Mouse (Mus musculus): ENCODE measurements around the gene Kif2c. TPM values are rescaled to one million over a fixed set of nuclear protein-coding genes. Genes with fewer than 3 reads are reported as not detected.
"Not testable (repeated sequence)": the region's sequence is repeated elsewhere in the genome, so short reads cannot be mapped to it uniquely, and the experiment has no call there.

Gene Kif2c
- polyA plus RNA-seq, 1 experiment: not detected

DNA sequence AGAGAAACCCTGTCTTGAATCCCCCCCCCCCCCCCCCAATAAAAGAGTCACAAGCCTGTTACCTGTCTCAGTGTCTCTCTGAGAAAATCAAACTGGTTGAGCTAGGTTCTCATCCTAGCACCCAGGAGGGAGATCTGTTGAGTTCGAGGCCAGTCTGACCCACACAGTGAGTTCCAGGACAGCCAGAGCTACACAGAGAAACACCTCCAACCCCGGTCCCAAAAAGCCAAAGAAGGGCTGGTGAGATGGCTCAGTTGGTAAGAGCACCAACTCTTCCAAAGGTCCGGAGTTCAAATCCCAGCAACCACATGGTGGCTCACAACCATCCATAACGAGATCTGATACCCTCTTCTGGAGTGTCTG lies 20.5 kb upstream of the Kif2c start:
- Histone ChIP-seq H3K4me3 (ENCODE audit: insufficient read depth, low read depth, low read length) (no peak overlapping the region), H3K4me1 (ENCODE audit: control insufficient read depth, insufficient read depth, insufficient read length, low read length) (no peaks in the 10 kb centered on the region), H3K27ac (replicated peaks; ENCODE audit: low read depth, low read length) (no peak overlapping the region)

DNA sequence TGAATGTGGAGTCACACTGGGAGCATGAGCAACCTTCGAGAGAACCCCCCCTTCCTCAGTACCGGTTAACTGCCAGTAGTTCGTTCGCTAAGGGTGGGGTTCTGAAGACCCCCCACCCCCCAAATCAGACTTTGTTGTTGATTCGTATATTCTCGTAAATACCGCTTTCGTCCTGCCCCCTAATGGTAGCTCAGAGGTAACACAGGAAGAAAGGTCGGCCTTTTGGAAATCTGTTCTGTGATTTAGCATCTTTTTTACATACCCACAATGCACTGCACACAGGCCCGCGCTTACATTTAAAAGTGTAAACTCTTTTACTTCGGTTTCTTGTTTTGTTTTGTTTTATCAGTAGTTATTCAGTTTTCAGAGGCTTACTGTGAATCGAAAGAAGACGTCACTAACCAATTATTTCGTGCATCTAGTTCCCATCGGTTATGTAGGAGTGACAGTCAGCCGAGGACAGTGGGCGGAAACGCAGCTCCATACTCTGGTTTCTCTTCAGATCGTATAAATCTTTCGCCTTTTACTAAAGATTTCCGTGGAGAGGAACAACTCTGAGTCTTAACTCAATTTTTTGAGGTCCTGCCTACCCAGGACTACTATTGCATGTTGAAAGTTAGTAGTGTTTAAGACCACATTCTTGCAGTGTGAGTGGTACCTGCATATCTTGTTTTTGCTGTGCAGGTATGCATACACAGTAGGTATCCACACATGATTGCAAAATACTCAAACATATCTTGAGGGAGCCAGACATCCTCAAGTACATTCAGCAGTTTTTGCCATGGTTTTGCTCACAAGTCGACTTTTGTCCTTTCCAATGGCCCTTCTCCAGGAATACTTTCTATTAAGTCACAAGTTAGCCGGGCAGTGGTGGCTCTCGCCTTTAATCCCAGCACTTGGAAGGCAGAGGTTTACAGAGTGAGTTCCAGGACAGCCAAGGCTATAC lies 19.9 kb upstream of the Kif2c start:
- Histone ChIP-seq H3K4me3 (ENCODE audit: insufficient read depth, low read depth, low read length) (peak overlapping the region; percentile 52), H3K27ac (replicated peaks; ENCODE audit: low read depth, low read length) (no peak overlapping the region), H3K4me1 (ENCODE audit: control insufficient read depth, insufficient read depth, insufficient read length, low read length) (no peaks in the 10 kb centered on the region)

DNA sequence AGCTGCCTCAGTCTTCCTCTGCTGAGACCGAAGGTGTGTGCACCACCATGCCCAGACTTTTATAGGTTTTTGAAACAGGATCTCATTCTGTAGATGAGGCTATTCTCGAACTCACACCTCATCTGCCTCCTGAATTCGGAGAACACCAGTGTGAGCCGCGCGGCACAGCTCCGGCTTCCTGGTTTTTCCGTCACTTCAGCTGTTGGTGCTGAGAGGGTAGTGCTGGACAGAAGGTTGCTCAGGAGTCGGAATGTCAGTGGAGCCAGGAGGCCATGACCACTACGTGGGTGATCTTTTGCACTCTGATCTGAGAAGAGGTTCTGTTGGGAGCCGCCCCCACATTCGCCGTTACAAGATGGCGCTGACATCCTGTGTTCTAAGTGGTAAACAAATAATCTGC lies 9.4 kb upstream of the Kif2c start:
- H3K4me3 ChIP-seq (ENCODE audit: insufficient read depth, low read depth, low read length): no peak overlapping the region
- H3K27ac ChIP-seq (replicated peaks; ENCODE audit: low read depth, low read length): no peak overlapping the region
- peaks cover 2% of the 10 kb centered on the region; the same call in 1 of the 2 replicates for H3K4me1 ChIP-seq (ENCODE audit: control insufficient read depth, insufficient read depth, insufficient read length, low read length)

DNA sequence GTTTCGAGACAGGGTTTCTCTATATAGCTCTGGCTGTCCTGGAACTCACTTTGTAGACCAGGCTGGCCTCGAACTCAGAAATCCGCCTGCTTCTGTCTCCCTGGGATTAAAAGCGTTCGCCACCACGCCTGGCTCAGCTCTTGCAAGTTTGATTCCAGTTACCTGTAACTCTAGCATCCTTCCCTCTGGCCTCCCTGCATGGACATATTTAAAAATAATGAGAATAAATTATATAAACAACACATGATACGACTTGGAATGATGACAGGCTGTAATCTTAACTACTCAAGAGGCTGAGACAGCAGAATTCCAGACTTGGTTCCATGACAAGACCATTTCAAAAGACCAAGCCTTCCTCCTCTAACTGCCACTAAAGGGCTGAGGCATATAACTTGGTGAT lies 8.2 kb upstream of the Kif2c start:
- peaks cover 2% of the 10 kb centered on the region; the same call in 1 of the 2 replicates for H3K4me1 ChIP-seq (ENCODE audit: control insufficient read depth, insufficient read depth, insufficient read length, low read length)

DNA sequence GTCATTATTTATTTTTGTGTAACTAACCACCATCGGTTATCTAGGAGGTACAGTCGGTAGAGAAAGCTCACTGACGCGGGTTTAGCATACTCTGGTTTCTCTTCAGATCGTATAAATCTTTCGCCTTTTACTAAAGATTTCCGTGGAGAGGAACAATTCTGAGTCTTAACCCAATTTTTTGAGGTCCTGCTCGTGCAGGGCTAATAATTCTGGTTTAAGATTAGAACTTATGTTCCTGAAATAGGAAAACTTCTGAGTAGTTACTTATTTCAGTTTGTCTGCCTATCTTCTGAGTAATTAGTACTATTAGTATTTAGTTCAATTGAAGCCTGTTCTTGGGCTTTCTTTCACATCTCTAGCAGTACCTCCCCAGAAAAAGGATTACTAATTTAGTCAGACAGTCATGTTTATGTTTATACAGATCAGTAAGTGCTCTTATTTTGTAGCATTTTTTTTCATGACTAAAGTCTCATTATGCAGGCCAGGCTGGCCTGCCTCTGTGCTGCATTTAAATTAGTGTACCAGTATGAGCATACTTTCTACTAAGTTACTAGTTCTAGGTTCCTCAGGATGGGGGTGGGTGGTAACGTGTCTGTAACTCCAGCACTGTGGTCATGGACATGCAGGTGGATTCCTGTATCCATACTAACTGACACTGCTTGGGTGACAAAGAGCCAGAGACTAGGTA lies 7.6 kb upstream of the Kif2c start:
- peak overlapping the region; percentile 52 for H3K27ac ChIP-seq (replicated peaks; ENCODE audit: low read depth, low read length)
- H3K4me1 ChIP-seq (ENCODE audit: control insufficient read depth, insufficient read depth, insufficient read length, low read length): peaks cover 2% of the 10 kb centered on the region; the same call in 1 of the 2 replicates
- no peak overlapping the region; the same call in 1 of the 2 replicates for H3K4me3 ChIP-seq (ENCODE audit: insufficient read depth, low read depth, low read length)

More for the DNA sequence above, 8.2 kb upstream of the Kif2c start:
- H3K4me3 ChIP-seq (ENCODE audit: insufficient read depth, low read depth, low read length): no peak overlapping the region
- H3K27ac ChIP-seq (replicated peaks; ENCODE audit: low read depth, low read length): no peak overlapping the region

GRCm38 (mm10) chr4:117189382-117189855 lies 7.0 kb upstream of the Kif2c start:
- Histone ChIP-seq H3K4me1 (ENCODE audit: control insufficient read depth, insufficient read depth, insufficient read length, low read length) (peaks cover 2% of the 10 kb centered on the region; the same call in 1 of the 2 replicates), H3K4me3 (ENCODE audit: insufficient read depth, low read depth, low read length) (peak overlapping the region; percentile 83), H3K27ac (replicated peaks; ENCODE audit: low read depth, low read length) (peak overlapping the region; percentile 95)

- Histone ChIP-seq H3K4me3 (ENCODE audit: insufficient read depth, low read depth, low read length) (peak overlapping the region; percentile 83), H3K4me1 (ENCODE audit: control insufficient read depth, insufficient read depth, insufficient read length, low read length) (peaks cover 2% of the 10 kb centered on the region; the same call in 1 of the 2 replicates), H3K27ac (replicated peaks; ENCODE audit: low read depth, low read length) (peak overlapping the region; percentile 95)
These were observed 6.5 kb upstream of the Kif2c start for GRCm38 (mm10) chr4:117188969-117189368.

DNA sequence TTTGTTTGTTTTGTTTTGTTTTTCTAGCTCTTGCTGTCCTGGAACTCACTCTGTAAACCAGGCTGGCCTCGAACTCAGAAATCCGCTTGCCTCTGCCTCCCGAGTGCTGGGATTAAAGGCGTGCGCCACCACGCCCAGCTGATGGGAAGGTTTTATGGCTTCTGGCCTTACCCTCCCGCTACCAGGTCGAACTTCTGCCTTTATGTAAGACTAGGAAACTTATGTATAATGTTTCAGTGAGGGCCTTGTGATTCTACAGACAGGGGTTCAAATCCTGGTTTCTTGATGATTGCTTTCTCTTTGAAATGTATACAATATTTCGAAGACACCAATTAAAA lies 289 bp upstream of the Kif2c start:
- H3K4me1 ChIP-seq (ENCODE audit: control insufficient read depth, insufficient read depth, insufficient read length, low read length): not testable (repeated sequence)
- H3K4me3 ChIP-seq (ENCODE audit: insufficient read depth, low read depth, low read length): peak overlapping the region; percentile 66
- H3K27ac ChIP-seq (replicated peaks; ENCODE audit: low read depth, low read length): peak overlapping the region; percentile 22; the same call in 1 of the 2 replicates

- Histone ChIP-seq H3K4me1 (ENCODE audit: control insufficient read depth, insufficient read depth, insufficient read length, low read length) (no peaks in the 10 kb centered on the region), H3K4me3 (ENCODE audit: insufficient read depth, low read depth, low read length) (no peak overlapping the region), H3K27ac (replicated peaks; ENCODE audit: low read depth, low read length) (no peak overlapping the region)
These were observed 12.5 kb downstream of the Kif2c start for GRCm38 (mm10) chr4:117169936-117170335.

GRCm38 (mm10) chr4:117161183-117161582 lies 21.3 kb downstream of the Kif2c start:
- Histone ChIP-seq H3K4me1 (ENCODE audit: control insufficient read depth, insufficient read depth, insufficient read length, low read length) (no peaks in the 10 kb centered on the region; the same call in 1 of the 2 replicates), H3K4me3 (ENCODE audit: insufficient read depth, low read depth, low read length) (no peak overlapping the region), H3K27ac (replicated peaks; ENCODE audit: low read depth, low read length) (no peak overlapping the region)

GRCm38 (mm10) chr4:117159666-117160065 lies 22.8 kb downstream of the Kif2c start:
- no peak overlapping the region for H3K27ac ChIP-seq (replicated peaks; ENCODE audit: low read depth, low read length)
- H3K4me1 ChIP-seq (ENCODE audit: control insufficient read depth, insufficient read depth, insufficient read length, low read length): no peaks in the 10 kb centered on the region; the same call in 1 of the 2 replicates
- no peak overlapping the region for H3K4me3 ChIP-seq (ENCODE audit: insufficient read depth, low read depth, low read length)

DNA sequence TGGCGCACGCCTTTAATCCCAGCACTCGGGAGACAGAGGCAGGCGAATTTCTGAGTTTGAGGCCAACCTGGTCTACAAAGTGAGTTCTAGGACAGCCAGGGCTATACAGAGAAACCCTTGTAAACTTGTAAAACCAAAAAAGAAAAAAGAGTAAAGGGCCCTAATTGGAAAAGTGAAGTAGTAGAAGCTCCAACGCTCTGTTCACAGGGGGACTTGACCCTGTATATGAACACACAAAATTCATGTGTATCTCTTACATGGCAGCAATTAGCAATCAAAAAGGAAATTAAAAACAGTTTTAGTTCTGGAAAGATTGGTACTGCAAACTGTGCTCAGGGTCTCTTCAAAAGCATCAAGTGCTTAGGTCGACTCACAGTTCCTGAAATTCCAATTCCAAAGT lies 26.1 kb downstream of the Kif2c start:
- H3K4me1 ChIP-seq (ENCODE audit: control insufficient read depth, insufficient read depth, insufficient read length, low read length): no peaks in the 10 kb centered on the region; the same call in 1 of the 2 replicates
- peak overlapping the region; percentile 83 for H3K4me3 ChIP-seq (ENCODE audit: insufficient read depth, low read depth, low read length)
- no peak overlapping the region for H3K27ac ChIP-seq (replicated peaks; ENCODE audit: low read depth, low read length)

GRCm38 (mm10) chr4:117155792-117156355 lies 26.6 kb downstream of the Kif2c start, which contains the start of gene Rps8:
Gene Rps8, minus strand, starts transcription at chr4:117156243.
- H3K27ac ChIP-seq (replicated peaks; ENCODE audit: low read depth, low read length): peak within 1 kb of the TSS; percentile 81
- no peaks in the 10 kb centered on the region; the same call in 1 of the 2 replicates for H3K4me1 ChIP-seq (ENCODE audit: control insufficient read depth, insufficient read depth, insufficient read length, low read length)
- H3K4me3 ChIP-seq (ENCODE audit: insufficient read depth, low read depth, low read length): peak within 1 kb of the TSS; percentile 83

DNA sequence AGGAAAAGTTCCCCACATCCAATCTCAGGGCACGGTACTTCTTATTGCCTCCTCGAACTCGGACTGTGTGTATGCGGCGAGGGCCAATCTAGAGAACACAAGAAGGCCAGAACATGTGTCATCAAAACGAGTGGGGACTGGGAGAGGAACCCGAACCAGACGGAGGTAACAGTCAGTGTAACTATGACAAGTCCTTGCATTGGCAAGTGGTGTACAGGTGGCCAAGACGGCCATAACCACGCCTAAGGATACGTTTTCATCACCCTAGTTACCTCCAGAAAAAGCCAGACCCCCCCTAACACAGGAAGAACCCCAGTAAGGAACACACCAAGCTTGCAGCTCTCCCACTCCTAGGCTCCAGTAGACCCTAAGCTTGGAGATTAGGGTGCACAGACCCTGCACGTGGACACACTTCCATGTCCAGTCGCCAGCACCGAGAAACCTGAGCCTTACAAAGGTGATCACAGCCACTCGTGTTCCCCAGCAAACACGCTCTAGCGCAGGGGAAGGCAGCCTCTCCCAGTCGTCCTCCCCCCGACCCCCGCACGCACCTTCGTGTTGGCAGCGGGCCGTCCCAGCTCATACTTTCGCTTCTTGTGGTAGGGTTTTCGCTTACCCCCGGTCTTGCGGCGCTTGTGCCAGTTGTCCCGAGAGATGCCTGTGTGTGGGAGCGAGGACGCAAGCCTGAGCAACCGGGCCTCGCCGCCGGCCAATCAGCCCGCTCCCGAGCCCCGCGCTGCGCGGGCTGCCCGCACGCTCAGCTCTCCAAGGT lies 27.2 kb downstream of the Kif2c start:
- no peaks in the 10 kb centered on the region; the same call in 1 of the 2 replicates for H3K4me1 ChIP-seq (ENCODE audit: control insufficient read depth, insufficient read depth, insufficient read length, low read length)
- H3K27ac ChIP-seq (replicated peaks; ENCODE audit: low read depth, low read length): peak overlapping the region; percentile 6; the same call in 1 of the 2 replicates
- peak overlapping the region; percentile 83 for H3K4me3 ChIP-seq (ENCODE audit: insufficient read depth, low read depth, low read length)
